Mouse (Mus musculus): Measurements from ENCODE around the gene Sgpl1.

GRCm38 (mm10) chr10:61085364-61085763, 62.1 kb downstream of the Sgpl1 start:
- TF ChIP-seq POLR2A (IDR thresholded peaks at IDR 0.05; ENCODE audit: low read depth, low read length): no peak
- no peak for TF ChIP-seq CTCF (IDR thresholded peaks at IDR 0.05; ENCODE audit: borderline replicate concordance, insufficient read depth, low read length)

All from embryonic fibroblast, embryonic 13.5 days (primary cell).